Mouse (Mus musculus) myocyte (in vitro differentiated cells): ENCODE data around the gene Fam163b. TPM values are rescaled to one million over a fixed set of nuclear protein-coding genes. Genes with fewer than 3 reads are reported as not detected.
A peak's percentile ranks its signal among the peaks of the same experiment; 100 is the strongest.

ENCODE experiments used
- H3K27me3 ChIP-seq: one replicate; pipeline ENCODE4 v1.6.1; 2011; ENCODE audit not compliant: control insufficient read depth, insufficient read depth, insufficient read length
- H3K36me3 ChIP-seq: one replicate; pipeline ENCODE4 v1.6.1; 2011; ENCODE audit not compliant: control insufficient read depth, insufficient read depth
- H3K4me2 ChIP-seq: one replicate; pipeline ENCODE4 v1.6.1; 2011; ENCODE audit warnings: low read depth, control low read depth
- H3K4me3 ChIP-seq: one replicate; pipeline ENCODE4 v1.5.1; 2011; ENCODE audit warnings: mild to moderate bottlenecking, control low read depth, moderate library complexity
- H3K79me2 ChIP-seq: one replicate; pipeline ENCODE4 v1.6.1; 2011; ENCODE audit not compliant: control insufficient read depth, insufficient read depth
- H3ac ChIP-seq: one replicate; pipeline ENCODE4 v1.6.1; 2011; ENCODE audit not compliant: control insufficient read depth, insufficient read length
- CEBPB ChIP-seq: IDR thresholded peaks from 2 replicates; pipeline ENCODE4 v1.6.1; 2011; ENCODE audit warnings: mild to moderate bottlenecking, moderate library complexity; ENCODE audit not compliant: poor library complexity, insufficient read depth, severe bottlenecking
- E2F4 ChIP-seq: IDR thresholded peaks from one replicate; pipeline ENCODE4 v1.6.1; 2011; ENCODE audit warnings: mild to moderate bottlenecking, control low read depth, moderate library complexity; ENCODE audit not compliant: insufficient read depth
- MAX ChIP-seq: IDR thresholded peaks from one replicate; pipeline ENCODE4 v1.6.1; 2011; ENCODE audit warnings: low read depth, mild to moderate bottlenecking, control low read depth
- MYOD1 ChIP-seq, 3 experiments: IDR thresholded peaks; one replicate each; pipeline ENCODE4 v1.6.1; 2011; ENCODE audit warnings: control low read depth in 2 of 3, low read depth in 2 of 3, mild to moderate bottlenecking in 2 of 3, moderate library complexity in 1 of 3; ENCODE audit not compliant: insufficient read length in 2 of 3, control insufficient read depth in 1 of 3
- MYOG ChIP-seq, 3 experiments: IDR thresholded peaks; one replicate each; pipeline ENCODE4 v1.6.1; 2011; ENCODE audit warnings: control low read depth in 2 of 3, low read depth in 2 of 3, mild to moderate bottlenecking in 2 of 3; ENCODE audit not compliant: insufficient read length in 2 of 3, control insufficient read depth in 1 of 3, insufficient read depth in 1 of 3
- POLR2A ChIP-seq: IDR thresholded peaks from one replicate; pipeline ENCODE4 v1.6.1; 2011; ENCODE audit warnings: low read depth, mild to moderate bottlenecking, control low read depth, moderate library complexity; ENCODE audit not compliant: insufficient read length
- POLR2AphosphoS2 ChIP-seq: IDR thresholded peaks from one replicate; pipeline ENCODE4 v1.6.1; 2011; ENCODE audit warnings: low read depth, control low read depth; ENCODE audit not compliant: insufficient read length
- REST ChIP-seq: IDR thresholded peaks from one replicate; pipeline ENCODE4 v1.6.1; 2011; ENCODE audit warnings: mild to moderate bottlenecking, control low read depth, moderate library complexity; ENCODE audit not compliant: insufficient read depth, insufficient read length
- SRF ChIP-seq: IDR thresholded peaks from one replicate; pipeline ENCODE4 v1.6.1; 2011; ENCODE audit warnings: low read depth; ENCODE audit not compliant: control insufficient read depth, insufficient read length
- TCF12 ChIP-seq: IDR thresholded peaks from one replicate; pipeline ENCODE4 v1.6.1; 2011; ENCODE audit warnings: mild to moderate bottlenecking, control low read depth; ENCODE audit not compliant: poor library complexity, insufficient read depth, severe bottlenecking
- TCF3 ChIP-seq: IDR thresholded peaks from one replicate; pipeline ENCODE4 v1.6.1; 2011; ENCODE audit warnings: low read depth, control low read depth; ENCODE audit not compliant: insufficient read length
- USF1 ChIP-seq: IDR thresholded peaks from one replicate; pipeline ENCODE4 v1.6.1; 2011; ENCODE audit warnings: low read depth, mild to moderate bottlenecking, control low read depth, moderate library complexity
- polyA plus RNA-seq: library from polyadenylated mRNA; unstranded; fragments of >200 nt; fragmentation: generic; extraction: Trizol; gene quantifications from one replicate; pipeline ENCODE4 v1.2.1, GENCODE M21; 2012; ENCODE audit warnings: missing spikeins

Fam163b gene
- 0.04 TPM for polyA plus RNA-seq

GRCm38 (mm10) chr2:27141950-27142693, at the start of gene Fam163b:
Fam163b (minus strand) TSS chr2:27142491.
- Histone ChIP-seq H3K4me3 (no peak within 1 kb of the TSS), H3ac (no peak within 1 kb of the TSS), H3K79me2 (no peaks in the 10 kb centered on the region), H3K27me3 (peaks cover 55% of the 10 kb centered on the region), H3K4me2 (no peak within 1 kb of the TSS), H3K36me3 (no peaks in the 10 kb centered on the region)
- TF ChIP-seq REST (peak; percentile 86), SRF (no peak)

GRCm38 (mm10) chr2:27189994-27190393, 47.7 kb upstream of the Fam163b start:
- H3ac ChIP-seq = no peak overlapping the region
- no peaks in the 10 kb centered on the region for H3K36me3 ChIP-seq
- no peak overlapping the region for H3K4me2 ChIP-seq
- no peaks in the 10 kb centered on the region for H3K27me3 ChIP-seq
- no peaks in the 10 kb centered on the region for H3K79me2 ChIP-seq
- TF ChIP-seq TCF3 = no peak
- TF ChIP-seq SRF = no peak
- peak in 1 of 3 experiments; percentile 6 for TF ChIP-seq MYOD1 (IDR thresholded peaks at IDR 0.05; ENCODE audit: control insufficient read depth in 1 of 3, insufficient read length in 2 of 3, low read depth in 2 of 3)
- no peak for TF ChIP-seq REST
- TF ChIP-seq MYOG (IDR thresholded peaks at IDR 0.05; ENCODE audit: control insufficient read depth in 1 of 3, insufficient read depth in 1 of 3, insufficient read length in 2 of 3, low read depth in 2 of 3) = peak in 1 of 3 experiments; percentile 41
- H3K4me3 ChIP-seq = no peak overlapping the region

- no peak for TF ChIP-seq REST
- TF ChIP-seq MAX = no peak
- no peak for TF ChIP-seq POLR2A
- TF ChIP-seq USF1 = no peak
- TF ChIP-seq POLR2AphosphoS2 = no peak
- TF ChIP-seq TCF12 = no peak
- TF ChIP-seq MYOD1 (IDR thresholded peaks at IDR 0.05; ENCODE audit: control insufficient read depth in 1 of 3, insufficient read length in 2 of 3, low read depth in 2 of 3) = peak in 1 of 3 experiments; percentile 33
- no peak for TF ChIP-seq CEBPB
- TF ChIP-seq MYOG (IDR thresholded peaks at IDR 0.05; ENCODE audit: control insufficient read depth in 1 of 3, insufficient read depth in 1 of 3, insufficient read length in 2 of 3, low read depth in 2 of 3) = peak in 1 of 3 experiments; percentile 48
- no peak for TF ChIP-seq TCF3
- no peak overlapping the region for H3K4me2 ChIP-seq
- no peaks in the 10 kb centered on the region for H3K79me2 ChIP-seq
- no peak overlapping the region for H3K4me3 ChIP-seq
- no peaks in the 10 kb centered on the region for H3K27me3 ChIP-seq
- no peak overlapping the region for H3ac ChIP-seq
- no peaks in the 10 kb centered on the region for H3K36me3 ChIP-seq
Observed at GRCm38 (mm10) chr2:27187531-27187930, 45.2 kb upstream of the Fam163b start.

GRCm38 (mm10) chr2:27183734-27184133, 41.4 kb upstream of the Fam163b start:
- Histone ChIP-seq H3K27me3 (peaks cover 12% of the 10 kb centered on the region), H3K36me3 (no peaks in the 10 kb centered on the region), H3K4me3 (no peak overlapping the region), H3K79me2 (no peaks in the 10 kb centered on the region), H3K4me2 (peak overlapping the region; percentile 45), H3ac (no peak overlapping the region)
- no peak for TF ChIP-seq POLR2A

- Histone ChIP-seq H3K36me3 (no peaks in the 10 kb centered on the region), H3K79me2 (no peaks in the 10 kb centered on the region), H3K27me3 (peaks cover 21% of the 10 kb centered on the region), H3K4me3 (no peak overlapping the region), H3K4me2 (no peak overlapping the region), H3ac (no peak overlapping the region)
- no peak for TF ChIP-seq MAX
- no peak for TF ChIP-seq REST
- TF ChIP-seq TCF12 = no peak
- no peak for TF ChIP-seq POLR2A
- no peak for TF ChIP-seq SRF
- TF ChIP-seq POLR2AphosphoS2 = no peak
- no peak for TF ChIP-seq MYOD1 (IDR thresholded peaks at IDR 0.05; ENCODE audit: control insufficient read depth in 1 of 3, insufficient read length in 2 of 3, low read depth in 2 of 3)
- TF ChIP-seq USF1 = no peak
- TF ChIP-seq MYOG (IDR thresholded peaks at IDR 0.05; ENCODE audit: control insufficient read depth in 1 of 3, insufficient read depth in 1 of 3, insufficient read length in 2 of 3, low read depth in 2 of 3) = no peak
- no peak for TF ChIP-seq E2F4
- no peak for TF ChIP-seq TCF3
- TF ChIP-seq CEBPB = no peak
Observed at GRCm38 (mm10) chr2:27181907-27182306, 39.6 kb upstream of the Fam163b start.
